Mouse (Mus musculus): Measurements from ENCODE around the gene Borcs6.

GRCm38 (mm10) chr11:69098762-69099091, 39.2 kb downstream of the Borcs6 start:
- TF ChIP-seq CTCF (IDR thresholded peaks at IDR 0.05; ENCODE audit: control insufficient read depth, insufficient read depth, insufficient read length), result no peak
- no peak for TF ChIP-seq MYOD1 (IDR thresholded peaks at IDR 0.05; ENCODE audit: control insufficient read depth, insufficient read length, low read depth)
- TF ChIP-seq USF1 (IDR thresholded peaks at IDR 0.05; ENCODE audit: low read depth), result peak; percentile 38
